Mouse (Mus musculus) forebrain, embryonic 14.5 days (tissue): ENCODE measurements at regions not wholly inside any gene's neighbourhood (a gene's known extent, or its start where the extent isn't known, plus 50 kb on each side); places are given as distances from the start of the nearest gene placed in this dataset.

Experiments
- ATAC-seq: fragments of 200-750 bp; cut with Nextera tagmentation; 2 replicates; pipeline ENCODE4 v1.8.0; 2017; ENCODE audit warnings: mild to moderate bottlenecking, moderate library complexity
- DNase-seq: peaks from one replicate; pipeline ENCODE4 v3.0.0-alpha.2; 2015; ENCODE audit warnings: low spot score
- H3K27ac ChIP-seq: fragments of 300-500 bp; sonication (generic); 2 replicates; pipeline ENCODE4 v1.5.1; 2014; ENCODE audit warnings: low read depth, mild to moderate bottlenecking, control low read depth, low read length, moderate library complexity
- H3K27me3 ChIP-seq: fragments of 300-500 bp; sonication (generic); replicated peaks from 2 replicates; pipeline ENCODE4 v1.6.1; 2014; ENCODE audit warnings: low read length, control low read depth, mixed read lengths; ENCODE audit not compliant: control insufficient read depth, insufficient read depth
- H3K36me3 ChIP-seq: fragments of 300-500 bp; sonication (generic); 2 replicates; pipeline ENCODE4 v1.6.1; 2014; ENCODE audit warnings: low read length, control low read depth; ENCODE audit not compliant: control insufficient read depth, insufficient read depth
- H3K4me1 ChIP-seq: fragments of 300-500 bp; sonication (generic); 2 replicates; pipeline ENCODE4 v1.6.1; 2014; ENCODE audit warnings: antibody characterized with exemption, low read length, control low read depth; ENCODE audit not compliant: control insufficient read depth, insufficient read depth
- H3K4me2 ChIP-seq: fragments of 300-500 bp; sonication (generic); 2 replicates; pipeline ENCODE4 v1.6.1; 2014; ENCODE audit warnings: mild to moderate bottlenecking, control low read depth, low read length
- H3K4me3 ChIP-seq: fragments of 300-500 bp; sonication (generic); 2 replicates; pipeline ENCODE4 v1.5.1; 2014; ENCODE audit warnings: low read depth, low read length, control low read depth
- H3K9ac ChIP-seq: fragments of 300-500 bp; sonication (generic); 2 replicates; pipeline ENCODE4 v1.6.1; 2014; ENCODE audit warnings: mild to moderate bottlenecking, low read length, control low read depth, moderate library complexity
- H3K9me3 ChIP-seq: fragments of 300-500 bp; sonication (generic); replicated peaks from 2 replicates; pipeline ENCODE4 v1.6.1; 2016; ENCODE audit warnings: low read length, control low read depth, mixed read lengths; ENCODE audit not compliant: control insufficient read depth
- WGBS: fragments of 180-500 bp; shearing (Covaris S2); extraction: QIAGEN DNeasy Blood & Tissue Kit; methylation state at CpG from one replicate; pipeline ENCODE4 v1.1.7; 2014; 5-methylcytosine and 5-hydroxymethylcytosine counted together

DNA sequence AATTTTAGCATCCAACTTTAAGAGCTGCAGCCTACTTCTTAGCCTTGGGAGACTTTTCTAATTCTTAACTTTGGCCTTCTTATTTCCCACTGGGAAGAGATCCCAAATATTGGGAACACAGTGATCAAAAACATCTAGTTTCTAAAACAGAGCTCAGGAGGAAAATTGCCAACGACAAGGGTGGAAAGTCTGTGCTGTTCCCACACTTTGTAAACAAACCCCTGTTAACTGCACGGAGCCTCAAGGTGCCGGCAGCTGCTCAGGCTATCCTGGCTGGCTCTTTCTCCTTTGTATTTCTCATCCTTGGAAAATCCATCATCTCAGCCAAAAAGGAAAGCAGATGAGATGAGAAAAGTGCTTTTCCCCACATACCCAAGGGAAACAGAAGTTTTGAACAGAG, 84.9 kb downstream of the Impad1 start:
- ATAC-seq (no peak), DNase-seq (no peak)
- H3K4me3 ChIP-seq = no peak overlapping the region
- H3K9ac ChIP-seq = no peak overlapping the region
- no peaks in the 10 kb centered on the region for H3K27me3 ChIP-seq
- no peaks in the 10 kb centered on the region for H3K4me1 ChIP-seq
- H3K36me3 ChIP-seq = no peaks in the 10 kb centered on the region
- no peak overlapping the region for H3K27ac ChIP-seq
- WGBS = 54% methylated on average over 3 of the region's 3 CpGs
- H3K9me3 ChIP-seq = no peaks in the 10 kb centered on the region
- no peak overlapping the region for H3K4me2 ChIP-seq

DNA sequence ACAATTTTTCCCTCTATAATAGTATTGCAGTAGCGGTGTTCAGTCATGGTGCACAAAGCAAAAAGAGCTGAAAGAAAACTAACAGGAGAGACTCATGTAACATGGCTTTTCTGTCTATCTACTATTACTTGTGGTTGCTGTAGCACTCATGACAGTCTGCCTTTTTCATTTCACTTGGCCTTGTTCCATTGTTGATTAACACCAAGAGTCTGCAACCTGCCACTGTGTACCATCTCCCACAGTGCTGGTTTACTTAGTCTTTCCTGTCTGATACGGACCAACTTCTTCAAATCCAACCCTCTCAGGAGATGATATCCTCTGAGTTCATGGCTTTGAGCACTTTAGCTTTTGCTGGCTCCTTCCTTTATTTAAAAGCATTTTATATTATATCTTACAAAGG, 94.1 kb downstream of the Impad1 start:
- Histone ChIP-seq H3K9ac (no peak overlapping the region), H3K9me3 (no peaks in the 10 kb centered on the region), H3K27me3 (no peaks in the 10 kb centered on the region), H3K4me1 (no peaks in the 10 kb centered on the region), H3K36me3 (no peaks in the 10 kb centered on the region), H3K4me2 (no peak overlapping the region), H3K4me3 (no peak overlapping the region), H3K27ac (no peak overlapping the region)
- peak; percentile 61; the same call in 1 of the 2 replicates for ATAC-seq
- DNase-seq = peak; percentile 42
- 78% methylated on average over 2 of the region's 2 CpGs for WGBS

DNA sequence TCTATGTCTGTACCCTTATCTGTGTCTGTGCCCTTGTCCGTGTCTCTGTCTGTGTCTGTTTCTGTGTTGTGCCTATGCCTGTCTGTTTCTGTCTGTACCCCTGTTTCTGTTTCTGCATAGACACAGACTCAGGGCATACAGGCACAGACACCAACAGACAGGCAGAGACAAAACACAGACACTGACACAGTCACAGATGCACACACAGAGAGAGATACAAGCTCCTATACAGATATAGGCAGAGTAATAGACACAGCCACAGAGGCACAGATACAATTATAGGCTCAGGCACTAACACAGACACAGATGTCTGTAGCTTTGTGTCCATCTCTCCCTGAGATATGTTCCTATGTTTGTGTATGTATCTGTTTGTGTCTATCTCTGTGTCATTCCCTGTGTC, 97.7 kb downstream of the Impad1 start:
- Histone ChIP-seq H3K9ac (no peak overlapping the region), H3K4me3 (no peak overlapping the region), H3K36me3 (no peaks in the 10 kb centered on the region), H3K27ac (no peak overlapping the region), H3K4me2 (no peak overlapping the region), H3K9me3 (no peaks in the 10 kb centered on the region), H3K27me3 (no peaks in the 10 kb centered on the region), H3K4me1 (no peaks in the 10 kb centered on the region)
- DNase-seq (no peak), ATAC-seq (0 out of 2 replicates have a peak, but pooled peaks have one; percentile 32)
- WGBS = 83% methylated on average over 1 of the region's 1 CpGs

DNA sequence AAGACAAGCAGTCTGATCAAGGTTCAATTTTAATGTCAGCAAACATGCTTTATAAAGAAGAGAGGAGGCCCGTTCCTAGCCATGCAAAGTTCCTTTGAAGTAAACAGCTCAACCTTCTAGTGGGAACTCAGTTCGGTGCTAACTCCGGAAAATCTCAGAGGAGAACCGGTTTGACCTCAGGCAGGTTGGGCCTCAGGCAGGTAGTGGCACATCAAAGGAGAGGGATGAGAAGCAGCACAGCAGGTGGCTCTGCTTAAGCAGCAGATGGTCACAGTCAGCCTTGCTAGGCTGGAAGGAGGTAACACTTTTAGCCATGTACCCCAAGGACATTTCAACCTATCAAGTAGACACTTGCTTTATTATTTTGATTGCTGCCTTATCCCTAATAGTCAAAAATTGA, 106.2 kb downstream of the Impad1 start:
- H3K27me3 ChIP-seq = no peaks in the 10 kb centered on the region
- no peak overlapping the region for H3K4me3 ChIP-seq
- 36% methylated on average over 4 of the region's 4 CpGs for WGBS
- no peaks in the 10 kb centered on the region for H3K4me1 ChIP-seq
- DNase-seq (no peak), ATAC-seq (no peak)
- no peak overlapping the region for H3K27ac ChIP-seq
- no peak overlapping the region for H3K4me2 ChIP-seq
- no peak overlapping the region for H3K9ac ChIP-seq
- H3K36me3 ChIP-seq = no peaks in the 10 kb centered on the region
- no peaks in the 10 kb centered on the region for H3K9me3 ChIP-seq

DNA sequence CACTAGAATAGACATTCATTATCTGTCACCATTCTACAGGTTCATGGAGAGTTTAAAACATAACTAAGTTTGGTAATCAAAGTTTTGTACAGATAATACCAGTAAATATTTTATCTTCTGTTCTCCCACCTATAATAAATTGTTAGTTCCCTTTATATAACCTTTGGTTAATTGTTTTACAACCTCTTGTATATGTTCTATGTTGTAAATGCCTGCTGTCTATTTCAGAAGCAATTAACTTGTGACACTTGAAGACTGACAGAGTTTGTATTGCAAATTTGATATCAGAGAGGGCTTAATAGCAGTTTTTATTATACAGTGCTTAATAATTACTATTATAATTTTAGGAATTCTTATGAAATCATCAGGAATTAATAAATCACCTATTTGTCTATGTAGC, 118.5 kb downstream of the Impad1 start:
- no peak overlapping the region for H3K4me2 ChIP-seq
- no peaks in the 10 kb centered on the region for H3K4me1 ChIP-seq
- H3K9ac ChIP-seq = no peak overlapping the region
- DNase-seq (no peak), ATAC-seq (no peak)
- no peaks in the 10 kb centered on the region for H3K27me3 ChIP-seq
- H3K27ac ChIP-seq = no peak overlapping the region
- H3K36me3 ChIP-seq = no peaks in the 10 kb centered on the region
- no peak overlapping the region for H3K4me3 ChIP-seq
- no peaks in the 10 kb centered on the region for H3K9me3 ChIP-seq

DNA sequence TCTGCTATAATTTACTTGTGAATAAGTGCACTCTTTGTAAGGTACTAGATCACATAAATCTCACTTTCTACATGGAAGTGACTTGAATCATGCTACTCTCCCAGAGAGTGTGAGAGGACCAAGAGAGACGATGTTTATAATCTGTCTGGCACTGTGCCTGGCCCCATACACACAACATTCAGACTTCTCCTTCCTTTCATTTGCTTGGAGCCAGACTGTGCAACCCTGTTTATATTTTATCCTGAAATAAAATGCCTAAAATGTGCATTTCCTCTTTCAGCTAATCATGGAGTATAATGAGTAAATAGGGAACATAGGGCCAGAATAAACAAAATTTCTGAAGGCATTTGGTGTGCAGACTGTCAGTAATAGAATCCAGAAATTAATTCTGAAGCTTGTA, 142.9 kb downstream of the Impad1 start:
- WGBS = 73% methylated on average over 1 of the region's 1 CpGs
- Histone ChIP-seq H3K36me3 (no peaks in the 10 kb centered on the region), H3K4me1 (no peaks in the 10 kb centered on the region), H3K4me2 (no peak overlapping the region), H3K27ac (no peak overlapping the region), H3K4me3 (no peak overlapping the region), H3K9me3 (no peaks in the 10 kb centered on the region), H3K27me3 (no peaks in the 10 kb centered on the region), H3K9ac (no peak overlapping the region)
- DNase-seq (no peak), ATAC-seq (no peak)

DNA sequence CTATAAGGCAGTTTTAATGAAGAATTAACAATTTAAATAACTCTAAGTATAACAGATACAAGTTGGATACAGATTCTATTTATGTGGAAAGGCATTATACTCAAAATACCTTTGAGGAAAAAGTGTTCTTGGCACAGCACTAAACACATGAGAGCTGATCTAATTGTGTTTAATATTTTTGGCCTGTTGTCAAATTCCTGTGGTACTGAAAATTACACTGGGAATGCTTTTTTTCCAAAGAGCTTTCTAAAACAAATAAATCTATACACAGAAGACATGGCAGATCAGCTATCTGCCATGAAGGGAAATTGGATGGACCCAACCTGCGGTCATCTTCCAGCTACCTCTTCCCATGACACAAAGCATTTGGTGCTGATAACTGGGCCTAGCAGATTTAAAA, 147.9 kb downstream of the Impad1 start:
- no peak for ATAC-seq
- no peak for DNase-seq
- no peak overlapping the region for H3K9ac ChIP-seq
- no peak overlapping the region for H3K4me3 ChIP-seq
- no peaks in the 10 kb centered on the region for H3K9me3 ChIP-seq
- no peak overlapping the region for H3K4me2 ChIP-seq
- 89% methylated on average over 1 of the region's 1 CpGs for WGBS
- H3K27me3 ChIP-seq = no peaks in the 10 kb centered on the region
- no peaks in the 10 kb centered on the region for H3K36me3 ChIP-seq
- no peaks in the 10 kb centered on the region for H3K4me1 ChIP-seq
- H3K27ac ChIP-seq = no peak overlapping the region

DNA sequence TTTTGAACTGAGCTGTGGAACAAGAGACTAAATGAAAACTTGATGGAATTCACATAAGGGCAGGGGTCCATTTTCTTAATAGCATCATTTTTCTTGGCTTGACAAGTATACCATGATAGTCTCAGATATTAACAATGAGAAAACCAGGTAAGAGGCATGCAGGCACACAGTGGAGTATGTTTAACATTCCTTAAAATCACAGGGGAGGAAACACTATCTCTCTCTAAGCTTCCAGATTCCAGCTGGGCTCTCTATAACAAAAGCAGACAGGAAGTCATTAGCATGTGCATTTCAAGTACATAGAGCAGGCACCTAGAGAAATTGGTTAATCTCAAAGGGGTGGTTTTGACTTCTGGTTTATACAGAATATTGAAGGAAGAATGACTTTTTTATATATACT, 156.9 kb downstream of the Impad1 start:
- H3K4me3 ChIP-seq = no peak overlapping the region
- H3K36me3 ChIP-seq = no peaks in the 10 kb centered on the region
- H3K4me1 ChIP-seq = no peaks in the 10 kb centered on the region
- no peak overlapping the region for H3K27ac ChIP-seq
- H3K4me2 ChIP-seq = no peak overlapping the region
- no peaks in the 10 kb centered on the region for H3K27me3 ChIP-seq
- ATAC-seq (no peak), DNase-seq (no peak)
- H3K9ac ChIP-seq = no peak overlapping the region
- no peaks in the 10 kb centered on the region for H3K9me3 ChIP-seq

DNA sequence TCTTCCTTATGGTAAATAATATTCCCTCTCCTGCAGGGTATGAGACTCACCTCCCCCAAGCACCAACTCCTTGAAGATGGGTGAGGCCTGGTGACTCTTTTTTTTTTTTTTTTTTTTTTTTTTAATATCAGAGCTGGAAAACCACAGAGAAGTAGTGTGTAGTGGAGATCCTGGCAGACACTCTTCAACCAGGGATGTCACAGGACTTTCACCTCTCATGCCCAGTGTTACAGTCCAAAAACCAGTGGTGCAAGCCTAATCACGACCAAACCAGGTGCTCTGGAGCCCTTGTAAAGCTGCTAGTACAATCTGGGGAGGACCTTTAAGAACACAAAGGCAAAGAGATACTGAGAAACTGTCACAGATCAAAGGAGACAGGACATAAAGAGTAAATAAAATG, 157.3 kb downstream of the Impad1 start:
- Histone ChIP-seq H3K27ac (no peak overlapping the region), H3K27me3 (no peaks in the 10 kb centered on the region), H3K4me2 (no peak overlapping the region), H3K9ac (no peak overlapping the region), H3K36me3 (no peaks in the 10 kb centered on the region), H3K4me3 (no peak overlapping the region), H3K9me3 (no peaks in the 10 kb centered on the region), H3K4me1 (no peaks in the 10 kb centered on the region)
- no peak for DNase-seq
- no peak for ATAC-seq
- WGBS = 34% methylated on average over 1 of the region's 1 CpGs

DNA sequence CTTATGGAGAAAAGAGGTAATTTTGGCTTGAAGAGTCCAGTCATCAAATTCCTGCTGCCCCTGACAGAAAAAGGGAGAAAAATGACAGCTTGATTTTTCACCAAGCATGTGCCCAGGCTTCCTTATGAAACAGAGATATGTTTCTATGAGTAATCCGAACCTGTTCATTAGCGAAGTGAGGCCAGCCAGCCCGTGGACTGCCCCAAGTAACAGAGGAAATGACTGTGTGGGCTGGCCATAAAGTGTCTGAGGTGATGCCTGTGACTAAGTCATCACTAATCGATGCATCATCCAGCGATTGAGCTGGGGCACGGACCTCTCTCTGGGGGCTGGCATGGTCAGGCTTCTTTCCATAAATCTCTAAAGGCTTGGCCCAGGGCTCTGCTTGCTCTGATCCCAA, 157.8 kb downstream of the Impad1 start:
- Histone ChIP-seq H3K27ac (no peak overlapping the region), H3K4me3 (no peak overlapping the region), H3K36me3 (no peaks in the 10 kb centered on the region), H3K4me2 (no peak overlapping the region), H3K9me3 (no peaks in the 10 kb centered on the region), H3K4me1 (no peaks in the 10 kb centered on the region), H3K9ac (no peak overlapping the region), H3K27me3 (no peaks in the 10 kb centered on the region)
- ATAC-seq = no peak
- no peak for DNase-seq
- 79% methylated on average over 6 of the region's 6 CpGs for WGBS
